Mouse (Mus musculus) fibroblast of lung, adult 2 months (primary cell): ENCODE results near the gene Smc1a.

Source experiments
- DNase-seq: peaks from one replicate; pipeline ENCODE4 v3.0.0-alpha.2; 2011; ENCODE audit warnings: low read depth

Gene Smc1a

DNA sequence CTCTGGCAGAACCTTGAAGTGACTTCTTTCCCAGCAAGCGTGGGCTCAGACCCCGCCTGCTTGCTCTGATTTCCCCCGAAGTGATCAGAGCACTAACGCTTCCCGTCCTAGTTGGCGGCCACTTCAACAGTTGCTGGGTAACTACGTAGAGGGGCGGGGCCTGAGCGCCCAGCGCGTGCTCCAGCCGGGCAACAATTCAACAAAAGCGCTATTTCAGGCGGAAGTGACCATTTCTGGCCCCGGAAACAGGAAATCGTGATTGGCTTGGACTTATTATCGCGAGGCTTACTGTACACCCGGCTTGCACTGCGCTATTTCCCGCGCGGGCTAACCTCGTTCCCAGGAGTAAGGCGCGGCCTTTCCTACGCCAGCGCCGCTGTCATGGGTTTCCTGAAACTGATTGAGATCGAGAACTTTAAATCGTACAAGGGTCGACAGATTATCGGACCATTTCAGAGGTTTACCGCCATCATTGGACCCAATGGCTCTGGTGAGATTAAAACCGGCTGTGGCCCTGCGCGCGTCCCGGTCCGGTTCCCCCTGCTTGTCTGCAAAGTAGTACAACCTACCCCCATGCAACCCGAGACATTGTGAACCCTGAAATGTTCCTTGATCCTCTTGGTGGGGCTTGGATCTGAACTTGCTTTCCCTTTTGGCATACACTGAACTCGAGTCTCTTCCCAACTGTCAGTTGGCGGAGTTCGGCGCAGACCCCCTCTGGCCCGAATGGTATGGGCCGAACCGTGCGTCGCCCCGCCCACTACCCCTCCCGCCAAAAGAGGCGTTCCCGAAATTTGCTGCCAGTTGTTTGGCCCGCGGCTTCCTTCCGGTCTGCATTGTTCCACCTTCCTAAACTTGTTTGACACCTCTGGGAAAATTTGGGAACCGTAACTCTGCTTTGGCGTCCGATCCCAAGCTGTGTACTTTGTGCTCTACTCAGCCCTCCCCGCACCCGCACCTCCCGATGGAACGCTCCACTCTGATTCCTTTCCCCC lies at the start of gene Smc1a, which contains the start of gene Ribc1:
Gene Smc1a (plus strand): TSS at position 278 of the 995 bp plus-strand sequence.
Gene Ribc1 (minus strand): TSS at position 145 of the 995 bp plus-strand sequence.
- peak; percentile 87 for DNase-seq

DNA sequence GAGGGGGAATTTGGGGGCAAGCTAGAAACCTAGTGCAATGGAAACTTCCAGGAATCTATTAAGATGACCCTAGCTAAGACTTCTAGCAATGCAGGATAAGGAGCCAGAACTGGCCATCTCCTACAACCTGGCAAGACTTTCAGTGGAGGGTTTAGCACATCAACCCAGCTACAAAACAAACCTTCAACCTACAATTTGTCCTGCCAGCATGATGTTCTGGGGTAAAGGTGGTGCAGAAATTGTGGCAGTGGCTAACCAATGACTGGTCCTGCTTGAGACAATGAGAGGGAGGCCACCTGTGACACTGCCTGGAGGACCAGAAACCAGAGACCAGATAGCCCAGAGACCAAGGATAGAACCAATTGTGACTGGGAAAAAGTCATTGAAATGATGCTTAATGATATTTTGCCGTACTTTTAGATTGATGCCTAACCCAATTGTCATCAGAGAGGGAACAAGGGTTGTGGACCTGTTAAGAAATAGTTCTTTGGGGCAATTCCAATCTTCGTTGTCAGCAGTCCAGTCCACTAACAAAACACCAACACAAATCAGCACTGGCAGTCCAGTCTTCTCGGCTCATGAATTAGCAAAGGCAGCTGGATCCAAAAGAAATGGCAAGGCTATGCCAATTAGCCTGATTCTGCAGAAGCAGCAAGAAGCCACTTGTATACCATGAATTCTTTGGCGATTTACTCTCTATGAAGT lies 17.1 kb upstream of the Smc1a start:
- no peak for DNase-seq

DNA sequence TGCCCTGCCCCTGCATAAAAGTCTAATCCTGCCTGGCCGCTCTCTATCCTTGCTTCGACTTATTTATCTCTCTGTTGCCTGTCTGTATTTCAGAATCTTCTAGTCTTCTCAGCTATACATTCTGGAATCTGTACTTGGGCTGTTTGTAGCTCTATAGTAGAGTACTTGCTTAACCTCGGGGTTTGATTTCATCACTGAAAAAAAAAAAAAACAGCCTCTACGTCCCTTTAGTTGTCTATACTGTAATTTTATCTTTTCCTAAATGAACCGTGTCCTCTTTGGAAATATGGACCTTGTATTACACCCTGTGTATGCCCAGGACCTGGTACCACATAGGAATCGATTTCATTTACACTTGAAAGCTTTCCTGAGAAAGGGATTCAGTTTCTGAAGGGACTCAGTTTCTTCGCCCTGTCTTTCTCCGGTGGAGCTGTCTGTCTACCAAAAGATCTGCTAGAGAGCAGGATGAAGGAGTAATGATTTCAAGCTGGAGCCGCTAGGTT lies 15.0 kb upstream of the Smc1a start:
- DNase-seq, result no peak

DNA sequence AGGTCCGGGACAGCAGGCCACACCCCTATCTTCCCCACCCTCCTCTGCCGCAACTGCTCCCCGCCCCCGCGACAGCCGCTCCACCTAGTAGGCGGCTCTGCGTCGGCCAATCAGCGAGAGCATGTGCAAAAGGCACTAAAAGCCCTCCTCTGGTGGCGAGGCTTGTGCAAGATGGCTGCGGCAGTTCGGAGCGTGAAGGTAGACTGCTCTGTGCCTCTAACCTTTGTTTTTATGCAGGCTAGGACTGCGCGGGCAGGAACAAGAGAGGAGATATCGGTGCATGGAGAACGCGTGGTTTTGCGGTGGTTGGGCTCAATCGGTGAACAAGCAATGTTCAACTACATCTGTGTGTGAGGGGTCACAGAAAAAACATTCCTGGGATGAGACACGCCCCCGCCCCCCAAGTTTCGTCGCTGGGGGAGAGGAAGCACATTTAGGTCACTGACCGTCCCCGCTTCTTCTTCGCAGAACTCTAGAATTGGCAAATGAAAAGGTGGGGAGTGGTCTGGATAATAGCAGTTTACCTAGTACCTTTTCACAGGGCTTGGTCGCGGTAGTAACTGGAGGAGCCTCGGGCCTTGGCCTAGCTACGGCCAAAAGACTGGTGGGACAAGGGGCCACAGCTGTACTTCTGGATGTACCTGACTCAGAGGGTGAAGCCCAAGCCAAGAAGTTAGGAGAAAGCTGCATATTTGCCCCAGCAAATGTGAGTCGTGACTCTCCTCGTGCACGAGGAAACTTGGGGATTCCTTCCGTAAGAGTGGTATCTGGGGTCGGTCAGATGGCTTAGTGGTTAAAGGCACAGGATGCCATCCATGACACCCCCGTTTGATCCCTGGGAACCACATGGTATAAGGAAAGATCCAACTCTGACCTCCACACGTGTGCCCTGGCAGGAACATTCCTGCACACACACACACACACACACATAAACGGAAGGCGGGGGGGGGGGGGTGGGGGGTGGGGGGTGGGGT lies 14.2 kb upstream of the Smc1a start, which contains the start of gene Hsd17b10:
Gene Hsd17b10 (plus strand): TSS at position 109 of the 974 bp plus-strand sequence.
- peak; percentile 51 for DNase-seq

DNA sequence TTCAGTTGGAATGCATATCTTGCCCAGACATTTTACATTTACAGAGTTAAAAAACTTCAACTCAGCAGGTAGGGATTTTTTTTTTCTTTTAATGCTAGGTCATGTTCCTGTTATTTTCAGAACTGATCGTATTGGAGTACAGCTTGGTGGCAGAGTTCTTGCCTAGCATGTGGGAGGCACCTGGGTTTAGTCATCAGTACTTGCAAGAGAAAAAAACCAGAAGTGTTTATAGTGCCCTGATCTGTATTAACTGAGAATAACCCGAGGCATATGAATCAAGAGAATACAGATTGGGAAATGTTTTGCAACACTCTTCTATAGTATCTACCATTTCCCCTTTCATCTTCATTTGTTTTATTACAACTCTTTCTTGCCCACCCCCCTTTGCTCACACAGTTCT lies 13.4 kb upstream of the Smc1a start:
- no peak for DNase-seq

DNA sequence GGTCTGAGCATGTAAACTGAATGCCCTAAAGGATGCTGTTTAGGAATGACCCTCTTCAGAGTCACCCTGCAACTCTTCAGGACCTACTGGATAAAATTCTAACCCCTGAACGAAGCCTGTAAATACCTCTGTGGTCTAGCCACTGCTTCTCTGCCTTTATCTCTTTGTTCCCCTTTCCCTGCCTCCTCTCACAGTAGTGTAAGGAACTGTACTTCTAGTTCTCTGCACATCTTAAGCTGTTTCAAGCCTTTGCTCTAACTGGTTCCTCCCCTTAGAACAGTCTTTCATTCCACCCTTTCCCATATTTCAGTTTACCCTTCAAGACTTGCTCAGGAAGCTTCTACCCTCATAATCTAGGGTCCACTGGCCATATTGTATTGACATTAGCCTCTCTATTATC lies 8.4 kb upstream of the Smc1a start:
- no peak for DNase-seq

DNA sequence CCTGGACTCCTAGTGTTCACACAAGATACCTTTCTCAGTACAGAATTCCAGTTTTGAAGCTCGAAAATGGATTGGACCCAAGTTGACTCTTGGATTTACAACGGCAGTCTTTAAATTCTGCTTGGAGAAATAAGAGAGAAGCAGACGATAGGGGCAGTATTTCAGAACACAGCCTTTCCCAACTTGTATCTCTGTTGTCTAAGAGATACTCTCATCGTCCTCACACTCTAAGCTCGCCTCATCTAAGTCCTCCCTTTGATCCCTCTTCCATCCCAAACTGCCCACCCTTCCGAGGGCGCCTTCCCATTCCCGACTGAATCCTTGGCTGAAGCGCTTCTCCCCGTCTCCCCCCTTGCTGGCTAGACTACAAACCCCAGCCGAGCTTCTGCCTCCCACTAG lies 477 bp upstream of the Smc1a start:
- no peak for DNase-seq

DNA sequence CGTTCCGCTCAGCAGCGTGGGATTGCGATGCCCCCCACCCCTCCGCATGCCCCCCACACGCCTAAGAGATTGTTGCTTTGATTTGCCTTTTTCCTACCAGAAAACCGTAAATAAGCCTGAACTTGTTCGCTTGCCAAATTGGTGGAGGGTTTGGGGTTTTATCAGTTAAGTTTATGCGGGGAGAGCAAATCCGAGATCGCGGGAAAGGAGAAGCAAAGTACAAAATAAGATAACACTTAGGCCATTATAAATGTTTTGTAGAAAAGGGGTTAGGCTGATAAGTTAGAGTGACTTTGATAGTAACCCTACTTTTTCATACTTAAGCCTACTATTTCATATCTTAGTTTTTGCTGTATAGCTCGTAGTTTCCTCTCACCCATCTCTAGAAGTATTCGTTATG lies 958 bp downstream of the Smc1a start:
- no peak for DNase-seq

DNA sequence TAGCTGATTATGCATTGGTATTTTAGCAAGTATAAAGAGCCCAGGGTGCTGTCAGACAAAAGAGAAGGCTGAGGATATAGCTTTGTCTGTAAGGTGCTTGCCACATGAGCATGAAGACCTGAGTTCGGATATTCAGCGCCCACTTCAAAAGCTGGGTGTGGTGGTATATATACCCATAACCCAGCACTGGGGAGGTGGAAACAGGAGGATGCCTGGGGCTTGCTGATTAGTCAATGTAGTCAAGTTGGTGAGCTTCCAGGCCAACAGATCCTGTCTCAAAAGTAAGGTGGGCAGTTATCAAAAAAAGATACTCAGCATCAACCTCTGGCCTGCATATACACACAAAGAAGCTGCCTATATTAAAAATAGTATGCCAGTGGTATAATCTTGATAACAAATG lies 3.1 kb downstream of the Smc1a start:
- no peak for DNase-seq

DNA sequence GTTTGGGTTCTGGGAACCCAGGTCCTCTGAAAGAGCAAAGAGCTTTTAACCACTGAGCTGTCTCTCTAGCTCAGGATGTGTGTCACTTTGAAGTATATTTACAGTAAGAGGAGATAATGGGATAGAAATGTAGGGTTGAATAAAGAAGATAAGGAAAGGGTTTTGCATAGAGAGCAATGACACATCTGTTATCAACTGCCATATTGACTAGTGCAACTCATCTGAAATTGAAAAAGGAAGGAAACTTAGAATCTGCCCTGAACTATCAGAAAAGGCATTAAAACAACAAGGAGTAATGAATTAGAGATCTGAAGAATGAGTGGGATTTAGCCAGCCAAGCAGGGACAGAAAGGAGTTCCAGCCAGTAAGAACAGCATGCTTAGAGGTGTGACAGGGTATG lies 23.6 kb downstream of the Smc1a start:
- DNase-seq, result no peak

DNA sequence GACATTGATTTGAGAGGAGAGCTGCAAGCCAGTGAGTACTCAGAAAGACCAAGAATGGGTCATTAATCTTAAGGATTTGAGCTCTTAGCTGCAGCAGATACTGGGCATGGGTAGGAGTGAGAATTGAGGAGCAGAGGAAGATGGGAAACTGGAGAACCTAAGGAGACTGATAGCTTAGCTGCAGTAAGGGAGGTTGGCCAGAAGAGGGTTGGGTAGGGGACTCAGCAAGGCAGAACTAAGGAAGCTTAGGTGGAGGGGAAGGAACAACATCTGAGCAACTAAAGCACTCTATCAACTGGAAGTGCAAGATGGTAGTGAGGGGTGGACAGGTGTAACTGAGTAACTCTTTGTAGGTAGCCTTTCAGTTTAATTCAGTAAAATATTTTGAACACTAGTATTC lies 31.0 kb downstream of the Smc1a start:
- no peak for DNase-seq

DNA sequence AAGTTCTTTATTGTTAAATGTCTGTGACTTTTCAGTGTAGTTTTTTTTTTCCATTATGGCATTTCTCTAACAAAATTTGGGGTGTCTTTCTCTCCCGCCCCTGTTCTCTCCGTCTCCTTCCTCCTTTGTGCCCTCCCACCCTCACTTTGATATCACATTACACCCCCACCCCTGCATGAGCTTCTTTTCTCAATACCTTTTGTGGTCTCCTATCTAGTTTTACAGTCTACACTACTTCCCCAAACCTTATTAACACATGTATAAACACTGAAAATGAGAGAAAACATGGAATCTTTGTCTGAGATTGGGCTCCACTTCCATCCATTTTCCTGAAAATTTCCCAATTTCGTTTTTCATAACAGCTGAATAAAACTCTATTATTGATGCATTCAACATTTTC lies 36.3 kb downstream of the Smc1a start:
- no peak for DNase-seq

DNA sequence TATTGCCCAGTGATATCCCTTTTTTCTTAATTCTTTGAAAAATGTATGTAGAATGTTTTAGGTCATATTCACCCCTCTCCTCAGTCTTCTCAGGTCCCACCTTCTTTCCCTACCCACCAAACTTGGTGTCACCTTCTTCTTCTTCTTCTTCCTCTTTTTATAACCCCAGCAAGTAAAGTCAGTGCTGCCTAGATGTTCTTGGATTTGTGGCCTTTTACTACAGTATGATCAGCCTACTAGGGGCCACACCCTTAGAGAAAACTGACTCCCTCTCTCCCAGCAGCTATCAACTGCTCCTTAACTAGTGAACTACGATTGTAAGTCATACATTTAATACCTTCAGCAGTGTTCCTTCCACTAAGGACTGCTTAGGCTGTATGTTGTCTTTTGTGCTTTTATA lies 37.9 kb downstream of the Smc1a start:
- no peak for DNase-seq

DNA sequence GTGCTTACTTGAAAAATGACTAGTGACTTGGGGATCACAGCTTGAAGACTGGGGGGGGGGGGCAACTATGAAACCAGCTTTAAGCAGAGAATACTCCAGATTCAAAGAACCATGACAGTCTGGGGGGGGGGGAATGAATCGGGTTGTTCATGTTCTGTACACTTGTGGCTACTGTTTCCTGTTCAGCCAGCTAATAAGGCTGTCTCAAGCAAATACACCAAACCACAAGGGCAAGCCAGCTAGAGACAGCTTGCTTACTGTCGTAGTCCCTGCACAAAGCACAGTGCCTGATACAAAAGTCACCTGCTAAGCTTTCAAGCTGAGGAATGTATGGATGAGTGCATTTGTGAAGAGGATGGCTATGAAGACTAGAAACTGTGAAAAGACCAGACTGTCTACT lies 49.4 kb downstream of the Smc1a start:
- DNase-seq, result no peak

DNA sequence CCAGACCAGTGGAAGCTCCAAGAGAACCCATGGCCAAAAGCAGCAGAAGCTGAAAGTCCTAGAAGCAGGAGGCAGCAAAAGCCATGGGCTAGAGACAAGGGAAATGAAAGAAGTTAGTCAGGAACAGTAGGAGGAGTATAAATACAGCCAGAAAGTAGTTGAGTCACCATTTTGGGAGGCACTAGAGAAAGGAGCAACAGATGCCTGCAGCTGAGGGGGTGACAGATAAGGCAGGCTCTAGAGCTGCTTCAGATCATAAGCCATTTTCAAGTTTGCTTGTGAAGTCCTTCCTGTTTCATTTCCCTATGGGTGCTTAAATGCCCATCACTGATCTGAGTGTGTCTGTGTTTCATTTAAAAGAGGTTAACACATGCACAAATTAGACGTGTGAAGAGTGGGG lies 51.6 kb downstream of the Smc1a start:
- no peak for DNase-seq

DNA sequence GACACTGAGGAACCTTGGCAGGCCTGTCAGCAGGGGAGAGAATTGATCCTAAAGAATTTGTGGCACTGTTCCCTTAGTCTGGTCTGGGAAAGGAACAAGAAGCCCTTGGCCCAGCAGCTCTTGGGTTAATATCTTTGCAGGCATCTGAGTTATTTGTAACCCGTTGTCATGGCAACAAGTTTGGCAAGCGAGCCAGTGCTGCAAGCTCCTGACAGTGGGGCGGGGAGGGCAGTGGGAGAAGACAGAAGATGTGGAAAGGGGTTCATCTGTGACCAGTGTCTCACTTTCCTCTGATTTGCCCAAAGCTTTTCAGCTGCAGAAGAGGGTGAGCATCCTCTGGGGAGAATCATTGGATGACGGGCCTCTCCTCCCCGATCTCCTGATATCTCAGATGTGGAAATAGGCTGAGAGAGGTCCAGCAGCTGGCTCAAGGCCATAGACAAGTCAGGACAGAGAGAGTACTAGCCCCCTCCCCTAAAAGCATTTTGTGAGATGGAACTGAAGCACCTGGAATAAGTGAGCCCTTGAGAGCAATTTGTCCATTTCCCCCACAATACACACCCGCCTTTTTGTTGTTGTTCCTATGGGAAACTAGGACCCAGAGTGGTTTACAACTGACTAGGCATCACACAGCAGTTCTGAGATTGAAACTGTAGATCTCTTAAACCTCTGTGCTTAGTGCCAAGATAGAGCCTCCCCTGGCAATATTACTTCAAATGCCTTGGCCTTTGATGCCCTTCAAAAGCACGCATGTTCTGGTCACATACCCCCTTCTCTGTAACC lies 73.8 kb downstream of the Smc1a start:
- peak; percentile 4 for DNase-seq

DNA sequence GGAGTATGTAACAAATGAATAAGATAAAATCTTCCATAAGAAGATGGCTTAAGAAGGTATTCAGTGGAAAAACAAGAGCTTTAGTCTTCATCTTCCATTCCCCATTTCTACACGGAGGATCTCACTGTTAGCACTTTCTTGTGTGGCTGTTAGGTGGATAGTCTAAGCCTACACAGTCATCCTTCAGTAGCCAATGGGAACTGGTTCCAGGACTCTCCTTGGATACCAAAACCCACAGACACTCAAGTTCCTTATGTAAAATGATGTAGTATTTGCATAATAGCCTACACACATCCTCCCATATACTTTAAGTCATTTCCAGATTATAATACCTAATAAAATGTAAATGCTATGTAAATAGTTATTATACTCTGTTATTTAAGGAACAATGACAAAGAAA lies 81.3 kb downstream of the Smc1a start:
- DNase-seq, result no peak
